Mouse (Mus musculus): Measurements from ENCODE around the gene Nrip2. TPM values are rescaled to one million over a fixed set of nuclear protein-coding genes. Genes with fewer than 3 reads are reported as not detected.

Gene Nrip2
- polyA plus RNA-seq, 1 experiment from 2014 or later = 6.1 TPM

DNA sequence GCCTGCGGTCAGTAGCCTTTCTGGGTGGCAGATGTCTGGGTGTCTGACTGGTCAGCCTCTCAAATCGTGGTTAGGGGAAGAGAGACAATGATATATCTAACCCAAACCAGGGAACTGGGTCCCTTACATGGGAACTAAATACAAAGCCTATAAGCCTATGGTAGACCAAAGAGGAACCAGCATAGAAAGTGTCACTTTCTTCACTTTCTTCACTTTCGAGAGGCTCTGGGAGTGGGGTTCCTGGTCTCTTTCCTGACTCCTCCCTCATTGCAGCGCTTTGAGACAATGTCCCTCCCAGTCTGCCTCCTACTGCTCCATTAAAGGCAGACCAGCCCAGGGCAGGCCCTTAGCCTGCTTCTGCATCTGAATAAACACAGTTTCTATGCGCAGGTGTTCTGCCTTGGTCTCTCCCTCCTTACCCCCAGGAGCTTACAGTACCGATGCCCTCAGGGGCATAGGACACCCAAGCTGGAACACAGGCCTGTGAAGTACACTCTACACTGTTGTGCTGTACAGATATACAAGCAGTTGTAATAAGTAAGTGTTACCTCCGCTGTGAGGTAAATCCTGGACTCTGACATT is 9.5 kb downstream of the Nrip2 start:
- Histone ChIP-seq H3K4me1 (replicated peaks; ENCODE audit: control insufficient read depth, insufficient read depth, low read length) (no peaks in the 10 kb centered on the region), H3K4me2 (ENCODE audit: low read length) (no peak overlapping the region), H3K36me3 (ENCODE audit: control insufficient read depth, insufficient read depth, low read length) (peaks cover 70% of the 10 kb centered on the region), H3K9me3 (ENCODE audit: control insufficient read depth, low read length) (no peaks in the 10 kb centered on the region), H3K27me3 (replicated peaks; ENCODE audit: control insufficient read depth, insufficient read depth, low read length) (no peaks in the 10 kb centered on the region), H3K27ac (ENCODE audit: low read depth) (no peak overlapping the region), H3K9ac (ENCODE audit: low read length) (no peak overlapping the region), H3K4me3 (ENCODE audit: low read depth, low read length) (no peak overlapping the region)
- 86% methylated on average over 7 of the region's 7 CpGs for WGBS
- DNase-seq (ENCODE audit: low spot score) (no peak), ATAC-seq (replicated peaks; ENCODE audit: low FRiP score, low TSS enrichment, low read depth) (no peak)

DNA sequence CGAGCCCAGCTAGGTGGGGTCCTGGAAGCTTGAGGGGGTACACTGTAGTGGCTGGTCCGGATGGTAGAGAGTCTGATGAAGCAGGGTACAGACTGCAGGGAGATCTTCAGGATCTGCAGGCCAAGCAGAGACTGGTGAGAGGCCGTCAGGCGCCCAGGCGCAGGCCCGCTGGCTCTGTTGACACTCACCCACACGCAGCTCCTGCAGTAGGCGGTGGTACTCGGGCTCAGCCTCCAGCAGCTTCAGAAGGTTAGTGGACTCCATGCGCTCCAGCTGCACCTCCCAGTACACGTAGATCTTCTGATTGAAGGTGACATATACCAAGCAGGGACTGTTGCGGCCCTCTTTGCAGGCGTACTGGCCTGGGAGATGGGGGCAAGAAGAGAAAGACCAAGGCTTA is 11.2 kb downstream of the Nrip2 start:
- Histone ChIP-seq H3K4me1 (replicated peaks; ENCODE audit: control insufficient read depth, insufficient read depth, low read length) (no peaks in the 10 kb centered on the region), H3K4me3 (ENCODE audit: low read depth, low read length) (no peak overlapping the region), H3K36me3 (ENCODE audit: control insufficient read depth, insufficient read depth, low read length) (peaks cover 70% of the 10 kb centered on the region), H3K27me3 (replicated peaks; ENCODE audit: control insufficient read depth, insufficient read depth, low read length) (no peaks in the 10 kb centered on the region), H3K9me3 (ENCODE audit: control insufficient read depth, low read length) (no peaks in the 10 kb centered on the region), H3K27ac (ENCODE audit: low read depth) (no peak overlapping the region), H3K4me2 (ENCODE audit: low read length) (no peak overlapping the region), H3K9ac (ENCODE audit: low read length) (no peak overlapping the region)
- DNase-seq (ENCODE audit: low spot score) (no peak), ATAC-seq (replicated peaks; ENCODE audit: low FRiP score, low TSS enrichment, low read depth) (no peak; the same call in 1 of the 2 replicates)
- 93% methylated on average over 13 of the region's 13 CpGs for WGBS

- Histone ChIP-seq H3K36me3 (ENCODE audit: control insufficient read depth, insufficient read depth, low read length) (peaks cover 71% of the 10 kb centered on the region), H3K4me2 (ENCODE audit: low read length) (no peak overlapping the region), H3K27me3 (replicated peaks; ENCODE audit: control insufficient read depth, insufficient read depth, low read length) (no peaks in the 10 kb centered on the region), H3K9me3 (ENCODE audit: control insufficient read depth, low read length) (no peaks in the 10 kb centered on the region), H3K4me3 (ENCODE audit: low read depth, low read length) (no peak overlapping the region), H3K27ac (ENCODE audit: low read depth) (no peak overlapping the region), H3K4me1 (replicated peaks; ENCODE audit: control insufficient read depth, insufficient read depth, low read length) (no peaks in the 10 kb centered on the region), H3K9ac (ENCODE audit: low read length) (no peak overlapping the region)
- ATAC-seq (replicated peaks; ENCODE audit: low FRiP score, low TSS enrichment, low read depth) = peak; percentile 48; the same call in 1 of the 2 replicates
- DNase-seq (ENCODE audit: low spot score) = peak; percentile 98
- WGBS = 12% methylated on average over 3 of the region's 3 CpGs
These were observed 12.0 kb downstream of the Nrip2 start for GRCm38 (mm10) chr6:128411115-128411514.

DNA sequence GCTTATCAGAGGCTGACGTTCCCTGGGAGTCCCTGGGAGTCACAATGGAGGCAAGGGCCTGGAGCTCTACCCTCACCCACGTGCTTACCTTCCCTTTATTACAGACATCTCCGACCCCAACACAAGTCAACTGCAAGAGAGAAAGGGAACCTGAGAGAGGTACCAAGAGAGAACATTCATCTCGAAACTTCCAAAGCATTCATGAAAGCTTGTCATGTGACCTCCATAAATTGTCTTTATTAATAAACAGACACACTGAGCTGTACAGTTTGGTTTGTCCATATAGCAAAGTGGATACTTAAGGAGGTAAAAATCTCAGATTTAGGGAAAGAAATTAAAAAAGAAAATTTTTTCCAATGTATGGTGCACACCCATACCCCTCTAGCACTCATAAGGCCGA is 17.1 kb downstream of the Nrip2 start:
- 85% methylated on average over 5 of the region's 5 CpGs for WGBS

GRCm38 (mm10) chr6:128418076-128418475 is 19.0 kb downstream of the Nrip2 start:
- Histone ChIP-seq H3K4me1 (replicated peaks; ENCODE audit: control insufficient read depth, insufficient read depth, low read length) (no peaks in the 10 kb centered on the region), H3K36me3 (ENCODE audit: control insufficient read depth, insufficient read depth, low read length) (peaks cover 13% of the 10 kb centered on the region), H3K4me3 (ENCODE audit: low read depth, low read length) (no peak overlapping the region), H3K27me3 (replicated peaks; ENCODE audit: control insufficient read depth, insufficient read depth, low read length) (no peaks in the 10 kb centered on the region), H3K27ac (ENCODE audit: low read depth) (no peak overlapping the region), H3K9ac (ENCODE audit: low read length) (no peak overlapping the region), H3K4me2 (ENCODE audit: low read length) (no peak overlapping the region), H3K9me3 (ENCODE audit: control insufficient read depth, low read length) (no peaks in the 10 kb centered on the region)
- WGBS = 89% methylated on average over 1 of the region's 1 CpGs
- ATAC-seq (replicated peaks; ENCODE audit: low FRiP score, low TSS enrichment, low read depth) (no peak), DNase-seq (ENCODE audit: low spot score) (no peak)

More for the DNA sequence above, 17.1 kb downstream of the Nrip2 start:
- Histone ChIP-seq H3K4me2 (ENCODE audit: low read length) (no peak overlapping the region), H3K27ac (ENCODE audit: low read depth) (no peak overlapping the region), H3K27me3 (replicated peaks; ENCODE audit: control insufficient read depth, insufficient read depth, low read length) (no peaks in the 10 kb centered on the region), H3K4me1 (replicated peaks; ENCODE audit: control insufficient read depth, insufficient read depth, low read length) (no peaks in the 10 kb centered on the region), H3K9ac (ENCODE audit: low read length) (no peak overlapping the region), H3K36me3 (ENCODE audit: control insufficient read depth, insufficient read depth, low read length) (peaks cover 32% of the 10 kb centered on the region), H3K9me3 (ENCODE audit: control insufficient read depth, low read length) (no peaks in the 10 kb centered on the region), H3K4me3 (ENCODE audit: low read depth, low read length) (no peak overlapping the region)
- ATAC-seq (replicated peaks; ENCODE audit: low FRiP score, low TSS enrichment, low read depth) (no peak), DNase-seq (ENCODE audit: low spot score) (no peak)

DNA sequence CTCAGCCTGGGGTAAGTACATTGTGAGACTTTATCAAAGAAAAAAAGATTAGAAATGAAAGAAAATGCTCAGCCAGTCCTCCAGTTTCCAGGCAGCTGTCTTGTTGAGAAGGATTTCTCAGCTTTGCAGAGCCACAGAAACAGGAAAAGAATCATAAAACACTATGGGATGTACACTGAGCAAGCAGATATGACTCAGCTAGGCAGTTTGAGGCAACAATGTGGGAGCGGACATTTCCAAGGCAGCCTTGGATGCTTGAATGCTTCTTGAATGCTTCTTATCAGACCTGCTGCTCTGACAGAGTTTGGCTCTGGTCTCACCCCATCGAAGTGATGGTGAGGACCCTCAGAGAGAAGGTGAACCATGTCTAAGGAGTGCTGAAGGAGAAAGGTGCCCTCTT is 21.9 kb downstream of the Nrip2 start:
- no peaks in the 10 kb centered on the region for H3K9me3 ChIP-seq (ENCODE audit: control insufficient read depth, low read length)
- no peak overlapping the region for H3K4me2 ChIP-seq (ENCODE audit: low read length)
- H3K4me3 ChIP-seq (ENCODE audit: low read depth, low read length) = no peak overlapping the region
- H3K4me1 ChIP-seq (replicated peaks; ENCODE audit: control insufficient read depth, insufficient read depth, low read length) = 0 out of 2 replicates have a peak, but pooled peaks cover 3% of the 10 kb centered on the region
- ATAC-seq (replicated peaks; ENCODE audit: low FRiP score, low TSS enrichment, low read depth) (no peak), DNase-seq (ENCODE audit: low spot score) (no peak)
- peaks cover 5% of the 10 kb centered on the region; the same call in 1 of the 2 replicates for H3K36me3 ChIP-seq (ENCODE audit: control insufficient read depth, insufficient read depth, low read length)
- 74% methylated on average over 2 of the region's 2 CpGs for WGBS
- H3K27ac ChIP-seq (ENCODE audit: low read depth) = 0 out of 2 replicates have a peak overlapping the region, but pooled peaks have one; percentile 22
- H3K27me3 ChIP-seq (replicated peaks; ENCODE audit: control insufficient read depth, insufficient read depth, low read length) = no peaks in the 10 kb centered on the region
- H3K9ac ChIP-seq (ENCODE audit: low read length) = no peak overlapping the region

DNA sequence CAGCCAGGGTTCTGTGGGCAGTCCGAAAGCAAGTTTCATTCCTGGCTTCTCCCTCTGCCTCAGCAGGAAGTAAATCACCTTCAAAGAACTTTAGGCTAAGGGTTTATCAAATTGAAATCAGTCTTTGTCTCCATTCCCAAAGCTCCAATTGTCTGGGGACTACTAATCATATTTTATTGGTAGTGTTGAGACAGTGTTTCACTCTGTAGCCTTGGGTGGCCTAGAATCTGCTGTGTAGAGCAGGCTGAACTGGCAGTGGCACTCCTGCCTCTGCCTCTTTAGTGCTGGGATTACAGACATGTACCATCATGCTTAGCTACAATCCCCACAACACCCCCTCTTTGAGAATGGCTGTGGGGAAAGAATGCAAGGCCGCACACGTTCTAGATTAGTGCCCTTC is 22.4 kb downstream of the Nrip2 start:
- no peak for DNase-seq (ENCODE audit: low spot score)
- Histone ChIP-seq H3K27ac (ENCODE audit: low read depth) (no peak overlapping the region), H3K4me1 (replicated peaks; ENCODE audit: control insufficient read depth, insufficient read depth, low read length) (0 out of 2 replicates have a peak, but pooled peaks cover 3% of the 10 kb centered on the region), H3K27me3 (replicated peaks; ENCODE audit: control insufficient read depth, insufficient read depth, low read length) (no peaks in the 10 kb centered on the region), H3K4me2 (ENCODE audit: low read length) (no peak overlapping the region), H3K36me3 (ENCODE audit: control insufficient read depth, insufficient read depth, low read length) (peaks cover 5% of the 10 kb centered on the region; the same call in 1 of the 2 replicates), H3K4me3 (ENCODE audit: low read depth, low read length) (no peak overlapping the region), H3K9me3 (ENCODE audit: control insufficient read depth, low read length) (no peaks in the 10 kb centered on the region), H3K9ac (ENCODE audit: low read length) (no peak overlapping the region)
- no peak for ATAC-seq (replicated peaks; ENCODE audit: low FRiP score, low TSS enrichment, low read depth)
- 91% methylated on average over 3 of the region's 3 CpGs for WGBS

DNA sequence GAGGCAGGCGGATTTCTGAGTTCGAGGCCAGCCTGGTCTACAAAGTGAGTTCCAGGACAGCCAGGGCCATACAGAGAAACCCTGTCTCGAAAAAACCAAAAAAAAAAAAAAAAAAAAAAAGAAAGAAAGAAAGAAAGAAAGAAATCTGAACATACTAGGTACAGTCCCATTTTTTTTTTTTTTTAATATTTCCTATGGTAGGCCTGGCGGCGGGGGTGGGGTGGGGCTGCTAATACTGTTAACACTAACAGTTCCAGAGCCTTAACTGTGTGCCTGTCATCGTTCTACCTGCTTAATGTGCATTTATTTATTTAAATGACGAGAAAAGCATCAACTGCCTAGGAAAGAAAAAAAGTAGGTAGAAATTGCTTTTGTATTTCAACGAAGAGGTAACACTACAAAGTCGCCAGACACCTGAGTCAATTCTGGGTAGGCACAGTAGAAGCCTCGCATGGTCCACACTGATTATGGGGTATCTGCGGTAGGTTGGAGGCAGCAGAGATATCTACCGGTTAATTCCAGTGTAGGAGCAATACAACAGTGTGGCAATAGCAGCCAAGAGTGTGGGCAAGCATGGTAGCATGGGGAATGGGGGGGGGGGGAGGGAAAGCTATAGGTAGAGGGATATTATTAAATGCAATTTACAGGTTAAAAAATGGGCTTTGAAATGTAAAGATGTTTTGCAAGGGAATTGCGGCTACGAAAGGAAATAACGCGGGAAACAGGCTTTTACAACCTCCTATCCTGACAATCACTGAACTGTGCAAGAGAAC is 24.6 kb downstream of the Nrip2 start:
- no peak for DNase-seq (ENCODE audit: low spot score)
- H3K4me2 ChIP-seq (ENCODE audit: low read length) = peak overlapping the region; percentile 72
- peaks cover 16% of the 10 kb centered on the region; the same call in 1 of the 2 replicates for H3K36me3 ChIP-seq (ENCODE audit: control insufficient read depth, insufficient read depth, low read length)
- H3K4me1 ChIP-seq (replicated peaks; ENCODE audit: control insufficient read depth, insufficient read depth, low read length) = 0 out of 2 replicates have a peak, but pooled peaks cover 3% of the 10 kb centered on the region
- H3K4me3 ChIP-seq (ENCODE audit: low read depth, low read length) = peak overlapping the region; percentile 73
- 38% methylated on average over 15 of the region's 16 CpGs for WGBS
- H3K9me3 ChIP-seq (ENCODE audit: control insufficient read depth, low read length) = no peaks in the 10 kb centered on the region
- no peaks in the 10 kb centered on the region for H3K27me3 ChIP-seq (replicated peaks; ENCODE audit: control insufficient read depth, insufficient read depth, low read length)
- H3K27ac ChIP-seq (ENCODE audit: low read depth) = peak overlapping the region; percentile 93
- ATAC-seq (replicated peaks; ENCODE audit: low FRiP score, low TSS enrichment, low read depth) = no peak
- H3K9ac ChIP-seq (ENCODE audit: low read length) = peak overlapping the region; percentile 69
